Mouse (Mus musculus) heart, adult 2 months (tissue): ENCODE measurements around the gene Mctp2. TPM values are rescaled to one million over a fixed set of nuclear protein-coding genes. Genes with fewer than 3 reads are reported as not detected.

Experiments
- DNase-seq, 2 experiments: peaks; one replicate each; pipeline ENCODE4 v3.0.0; 2021
- H3K27ac ChIP-seq: fragments of 200-600 bp; 2 replicates; pipeline ENCODE4 v1.8.1; 2022
- H3K27me3 ChIP-seq: fragments of 200-500 bp; 2 replicates; pipeline ENCODE4 v1.6.1; 2012; ENCODE audit warnings: mild to moderate bottlenecking, low read length, inconsistent platforms, mixed read lengths; ENCODE audit not compliant: control insufficient read depth, insufficient read depth
- H3K36me3 ChIP-seq: fragments of 200-500 bp; 2 replicates; pipeline ENCODE4 v1.6.1; 2012; ENCODE audit warnings: low read length, inconsistent platforms; ENCODE audit not compliant: control insufficient read depth, insufficient read depth
- H3K4me1 ChIP-seq: fragments of 200-500 bp; 2 replicates; pipeline ENCODE4 v1.6.1; 2011; ENCODE audit warnings: low read length; ENCODE audit not compliant: control insufficient read depth, insufficient read depth
- H3K4me3 ChIP-seq: fragments of 200-600 bp; 2 replicates; pipeline ENCODE4 v1.8.1; 2022
- H3K79me2 ChIP-seq: fragments of 200-500 bp; replicated peaks from 2 replicates; pipeline ENCODE4 v1.6.1; 2012; ENCODE audit warnings: mild to moderate bottlenecking, inconsistent platforms, low read length, moderate library complexity, mixed read lengths; ENCODE audit not compliant: control insufficient read depth, insufficient read depth
- H3K9ac ChIP-seq: fragments of 200-500 bp; 2 replicates; pipeline ENCODE4 v1.6.1; 2012; ENCODE audit warnings: low read depth, mild to moderate bottlenecking, control low read depth, inconsistent platforms, low read length, mixed read lengths
- CTCF ChIP-seq: fragments of 200-600 bp; IDR thresholded peaks from 2 replicates; pipeline ENCODE4 v1.8.1; 2022; ENCODE audit warnings: antibody characterized with exemption, mild to moderate bottlenecking, moderate library complexity
- EP300 ChIP-seq: fragments of 200-500 bp; IDR thresholded peaks from 2 replicates; pipeline ENCODE4 v1.6.1; 2011; ENCODE audit warnings: low read depth, low read length, control low read depth; ENCODE audit not compliant: insufficient read depth
- POLR2A ChIP-seq: fragments of 200-500 bp; IDR thresholded peaks from 2 replicates; pipeline ENCODE4 v1.6.1; 2011; ENCODE audit warnings: mild to moderate bottlenecking, low read depth, low read length, control low read depth; ENCODE audit not compliant: insufficient read depth
- WGBS: fragments of 180-500 bp; shearing (Covaris S2); methylation state at CpG from one replicate; pipeline ENCODE4 v1.1.7; 2018; 5-methylcytosine and 5-hydroxymethylcytosine counted together
- intact Hi-C: fragments of 180-260 bp; cut with DNase I; formaldehyde crosslinking; loops from one replicate; pipeline ENCODE4 v1.15.1; 2025
- polyA plus RNA-seq: library from polyadenylated mRNA; depleted of rRNA; stranded (reverse); fragments of >200 nt; gene quantifications from 2 replicates; pipeline ENCODE4 v1.2.3, GENCODE M21; 2012
- total RNA-seq, 2 experiments: library from RNA; stranded (reverse); gene quantifications; 2 replicates each; pipeline ENCODE4 v1.2.3; 2021

The Mctp2 gene
- total and polyA plus RNA-seq, 3 experiments, result 0.25 to 0.52 (median 0.41) TPM

GRCm38 (mm10) chr7:72193304-72193703 lies 113.1 kb downstream of the Mctp2 start:
- Histone ChIP-seq H3K4me3 (no peak overlapping the region), H3K27me3 (no peaks in the 10 kb centered on the region), H3K9ac (no peak overlapping the region), H3K4me1 (peaks cover 2% of the 10 kb centered on the region; the same call in 1 of the 2 replicates), H3K79me2 (no peaks in the 10 kb centered on the region), H3K27ac (no peak overlapping the region), H3K36me3 (no peaks in the 10 kb centered on the region)
- intact Hi-C loops, result loop anchor here (5.0 kb wide), 1 partner anchor 231 kb away; no protein-coding TSS in a partner anchor
- DNase-seq, result peak in 1 of 2 experiments; percentile 22
- 70% methylated on average over 1 of the region's 1 CpGs for WGBS
- TF ChIP-seq EP300 (no peak), CTCF (peak; percentile 62), POLR2A (no peak)

GRCm38 (mm10) chr7:72181651-72182050 lies 124.8 kb downstream of the Mctp2 start:
- H3K36me3 ChIP-seq, result no peaks in the 10 kb centered on the region
- no peaks in the 10 kb centered on the region for H3K4me1 ChIP-seq
- intact Hi-C loops, result no loop called here
- H3K9ac ChIP-seq, result no peak overlapping the region
- H3K4me3 ChIP-seq, result no peak overlapping the region
- no peak overlapping the region for H3K27ac ChIP-seq
- no peaks in the 10 kb centered on the region for H3K27me3 ChIP-seq
- TF ChIP-seq EP300, result no peak
- TF ChIP-seq CTCF, result no peak
- no peak for TF ChIP-seq POLR2A
- H3K79me2 ChIP-seq, result no peaks in the 10 kb centered on the region
- DNase-seq, result no peak
- 74% methylated on average over 5 of the region's 5 CpGs for WGBS

GRCm38 (mm10) chr7:72169320-72169719 lies 137.1 kb downstream of the Mctp2 start:
- Histone ChIP-seq H3K4me3 (no peak overlapping the region), H3K27me3 (no peaks in the 10 kb centered on the region), H3K4me1 (peaks cover 5% of the 10 kb centered on the region), H3K36me3 (no peaks in the 10 kb centered on the region), H3K9ac (no peak overlapping the region), H3K79me2 (no peaks in the 10 kb centered on the region), H3K27ac (no peak overlapping the region)
- 68% methylated on average over 2 of the region's 2 CpGs for WGBS
- intact Hi-C loops, result loop anchor here (10.0 kb wide), 1 partner anchor 795 kb away; no protein-coding TSS in a partner anchor
- no peak for DNase-seq
- no peak for TF ChIP-seq CTCF
- TF ChIP-seq POLR2A, result no peak
- TF ChIP-seq EP300, result no peak

GRCm38 (mm10) chr7:72165726-72166701 lies 140.4 kb downstream of the Mctp2 start:
- DNase-seq, result peak; percentile 68 to 79
- H3K27me3 ChIP-seq, result no peaks in the 10 kb centered on the region
- 48% methylated on average over 13 of the region's 13 CpGs for WGBS
- intact Hi-C loops, result loop anchor here (2.0 to 10.0 kb wide), 3 partner anchors 205 to 791 kb away; no protein-coding TSS in a partner anchor
- H3K36me3 ChIP-seq, result peaks cover 4% of the 10 kb centered on the region
- no peaks in the 10 kb centered on the region for H3K79me2 ChIP-seq
- peak overlapping the region; percentile 10; the same call in 1 of the 2 replicates for H3K27ac ChIP-seq
- no peak overlapping the region for H3K4me3 ChIP-seq
- peaks cover 12% of the 10 kb centered on the region for H3K4me1 ChIP-seq
- H3K9ac ChIP-seq, result no peak overlapping the region
- TF ChIP-seq EP300 (peak; percentile 82; the same call in 1 of the 2 replicates), POLR2A (no peak), CTCF (no peak)

GRCm38 (mm10) chr7:72162256-72162655 lies 144.2 kb downstream of the Mctp2 start:
- Histone ChIP-seq H3K36me3 (peaks cover 4% of the 10 kb centered on the region), H3K27me3 (no peaks in the 10 kb centered on the region), H3K27ac (peak overlapping the region; percentile 31), H3K9ac (no peak overlapping the region), H3K79me2 (no peaks in the 10 kb centered on the region), H3K4me3 (no peak overlapping the region), H3K4me1 (peaks cover 12% of the 10 kb centered on the region)
- TF ChIP-seq POLR2A, result no peak
- TF ChIP-seq EP300, result no peak
- no peak for TF ChIP-seq CTCF
- 26% methylated on average over 1 of the region's 1 CpGs for WGBS
- intact Hi-C loops, result loop anchor here (5.0 to 10.0 kb wide), 2 partner anchors 580 to 787 kb away; no protein-coding TSS in a partner anchor
- peak in 1 of 2 experiments; percentile 13 for DNase-seq
